ENCODE assay signal across 30 mouse cellular contexts in genomic region chr9:21859606-21860005, GRCm38 (mm10). TPM values are rescaled to one million over a fixed set of nuclear protein-coding genes. Genes with fewer than 3 reads are reported as not detected.
DNase-seq lines count a peak whose midpoint lies in the region; ATAC-seq and TF ChIP-seq lines count a peak whose summit lies in the region.
"Had no signal": no experiment of that assay in that cellular context is flagged by ENCODE, and none has a peak within 500 bp of the region (broad histone marks: within the 10 kb centered on the region; RNA-seq: fewer than 3 reads in every experiment).

No protein-coding gene starts in this region.

- TF ChIP-seq CTCF in liver, postnatal 0 days (IDR thresholded peaks at IDR 0.05; ENCODE audit: low read depth) = no peak
- TF ChIP-seq CTCF in E14TG2a.4 (conservative IDR thresholded peaks at IDR 0.05; ENCODE audit: low read length) = no peak
- TF ChIP-seq CTCF in small intestine, adult 2 months (IDR thresholded peaks at IDR 0.05; ENCODE audit: extremely low read depth, insufficient read length, insufficient replicate concordance, low read depth, low read length) = no peak

- no peak overlapping the region for H3K4me3 ChIP-seq in liver, postnatal 0 days (ENCODE audit: low read depth, low read length)
- no peak overlapping the region for H3K4me3 ChIP-seq in liver, embryonic 12.5 days
- H3K4me3 ChIP-seq in E14TG2a.4 (replicated peaks; ENCODE audit: low read length) = peak overlapping the region; percentile 54; the same call in 1 of the 2 replicates
- H3K4me3 ChIP-seq in small intestine, adult 2 months (ENCODE audit: low read depth, low read length) = no peak overlapping the region
- H3K4me3 ChIP-seq: embryonic facial prominence, embryonic 13.5 days; erythroblast, embryonic 14.5 days; forebrain, embryonic 12.5 days; heart, embryonic 13.5 days; hindbrain, embryonic 10.5 days; limb, embryonic 12.5 days; midbrain, embryonic 10.5 days; midbrain, embryonic 15.5 days; neural tube, embryonic 15.5 days had no signal

- H3K9me3 ChIP-seq in liver, postnatal 0 days (ENCODE audit: low read length) = peaks cover 4% of the 10 kb centered on the region; the same call in 1 of the 2 replicates
- no peaks in the 10 kb centered on the region; the same call in 1 of the 2 replicates for H3K9me3 ChIP-seq in liver, embryonic 12.5 days (replicated peaks)
- H3K9me3 ChIP-seq in E14TG2a.4 (ENCODE audit: low read length) = peaks cover 14% of the 10 kb centered on the region
- H3K9me3 ChIP-seq: limb, embryonic 12.5 days; midbrain, embryonic 15.5 days; neural tube, embryonic 15.5 days had no signal

- 0 out of 2 replicates have a peak, but pooled peaks have one; percentile 15 for ATAC-seq in liver, postnatal 0 days
- ATAC-seq in liver, embryonic 12.5 days = no peak
- ATAC-seq: forebrain, postnatal 0 days; hindbrain, embryonic 16.5 days; midbrain, embryonic 15.5 days had no signal

- H3K27ac ChIP-seq in liver, postnatal 0 days (ENCODE audit: low read depth) = 0 out of 2 replicates have a peak overlapping the region, but pooled peaks have one; percentile 11
- no peak overlapping the region for H3K27ac ChIP-seq in liver, embryonic 12.5 days
- H3K27ac ChIP-seq in small intestine, adult 2 months (ENCODE audit: insufficient read depth, low read depth, low read length) = peak overlapping the region; percentile 47
- H3K27ac ChIP-seq: embryonic facial prominence, embryonic 13.5 days; forebrain, embryonic 12.5 days; hindbrain, embryonic 10.5 days; kidney, postnatal 0 days; limb, embryonic 12.5 days; macrophage; midbrain, embryonic 10.5 days; midbrain, embryonic 15.5 days; neural tube, embryonic 15.5 days had no signal

- no peaks in the 10 kb centered on the region for H3K4me1 ChIP-seq in liver, postnatal 0 days (ENCODE audit: insufficient read depth)
- H3K4me1 ChIP-seq in liver, embryonic 12.5 days = no peaks in the 10 kb centered on the region
- H3K4me1 ChIP-seq in E14TG2a.4 (replicated peaks; ENCODE audit: low read depth, low read length) = peaks cover 59% of the 10 kb centered on the region
- H3K4me1 ChIP-seq in small intestine, adult 2 months (ENCODE audit: control insufficient read depth, insufficient read depth, insufficient read length, low read length) = peaks cover 11% of the 10 kb centered on the region; the same call in 1 of the 2 replicates
- H3K4me1 ChIP-seq: embryonic facial prominence, embryonic 13.5 days; forebrain, embryonic 12.5 days; hindbrain, embryonic 10.5 days; midbrain, embryonic 15.5 days; neural tube, embryonic 15.5 days had no signal

- 66% methylated on average over 3 of the region's 3 CpGs for WGBS in liver, postnatal 0 days (ENCODE audit: insufficient replicate concordance)
- WGBS in liver, embryonic 12.5 days (ENCODE audit: insufficient replicate concordance) = 62% methylated on average over 3 of the region's 3 CpGs
- 43% methylated on average over 3 of the region's 3 CpGs for WGBS in small intestine, adult 2 months

- TF ChIP-seq EP300 in liver, postnatal 0 days (IDR thresholded peaks at IDR 0.05; ENCODE audit: low read depth) = no peak

- TF ChIP-seq POLR2A in small intestine, adult 2 months (IDR thresholded peaks at IDR 0.05; ENCODE audit: low read depth, low read length) = no peak

- no peak overlapping the region for H3K9ac ChIP-seq in liver, postnatal 0 days (replicated peaks)
- no peak overlapping the region for H3K9ac ChIP-seq in liver, embryonic 12.5 days
- H3K9ac ChIP-seq: embryonic facial prominence, embryonic 13.5 days; forebrain, embryonic 12.5 days; forebrain, postnatal 0 days; heart, embryonic 13.5 days; limb, embryonic 12.5 days; midbrain, embryonic 15.5 days; neural tube, embryonic 15.5 days had no signal

- H3K36me3 ChIP-seq in liver, postnatal 0 days (replicated peaks; ENCODE audit: insufficient read depth, low read length) = no peaks in the 10 kb centered on the region
- no peaks in the 10 kb centered on the region for H3K36me3 ChIP-seq in liver, embryonic 12.5 days
- no peaks in the 10 kb centered on the region for H3K36me3 ChIP-seq in E14TG2a.4 (ENCODE audit: insufficient read depth, low read length)
- no peaks in the 10 kb centered on the region for H3K36me3 ChIP-seq in small intestine, adult 2 months (ENCODE audit: control insufficient read depth, insufficient read depth, low read length)
- H3K36me3 ChIP-seq: embryonic facial prominence, embryonic 13.5 days; forebrain, embryonic 12.5 days; heart, embryonic 13.5 days; hindbrain, embryonic 10.5 days; limb, embryonic 12.5 days; midbrain, embryonic 10.5 days; midbrain, embryonic 15.5 days; neural tube, embryonic 15.5 days had no signal

- H3K27me3 ChIP-seq in liver, postnatal 0 days (ENCODE audit: insufficient read depth, low read length) = no peaks in the 10 kb centered on the region
- H3K27me3 ChIP-seq in liver, embryonic 12.5 days (replicated peaks) = no peaks in the 10 kb centered on the region
- no peaks in the 10 kb centered on the region for H3K27me3 ChIP-seq in E14TG2a.4 (ENCODE audit: insufficient read depth, low read length)
- no peaks in the 10 kb centered on the region for H3K27me3 ChIP-seq in small intestine, adult 2 months (ENCODE audit: control insufficient read depth, insufficient read depth, low read length)
- H3K27me3 ChIP-seq: embryonic facial prominence, embryonic 13.5 days; heart, embryonic 13.5 days; limb, embryonic 12.5 days; midbrain, embryonic 15.5 days; neural tube, embryonic 15.5 days had no signal

- no peak for DNase-seq in liver, postnatal 0 days
- DNase-seq in R1 (ENCODE audit: low read depth, low spot score) = peak; percentile 89
- DNase-seq in urinary bladder, adult 18-20 months (ENCODE audit: low spot score in 2 of 2) = no peak
- no peak for DNase-seq in right cerebral cortex, postnatal 36 days (ENCODE audit: low spot score in 2 of 2)
- DNase-seq: adrenal gland, postnatal 14 days; cerebellum, adult 18-20 months; cerebellum, postnatal 10 days; forebrain, postnatal 0 days; heart, postnatal 14 days; kidney, adult 8-10 months; kidney, postnatal 4 days; retina, postnatal 1 day; right cerebral cortex, postnatal 14 days; spleen, adult 18-20 months; thymus, postnatal 14 days had no signal

- H3K4me2 ChIP-seq in liver, postnatal 0 days (ENCODE audit: low read depth, low read length) = no peak overlapping the region
- no peak overlapping the region for H3K4me2 ChIP-seq in liver, embryonic 12.5 days
- H3K4me2 ChIP-seq: embryonic facial prominence, embryonic 13.5 days; forebrain, embryonic 12.5 days; heart, embryonic 13.5 days; limb, embryonic 12.5 days; midbrain, embryonic 15.5 days; neural tube, embryonic 15.5 days had no signal

RNA-seq across cellular contexts. Expression of gene Dock6, which starts 7.2 kb away (rescaled TPM):
- 3.6 and 4.1 TPM in 2 replicates for polyA plus RNA-seq in liver, postnatal 0 days (2015; fragmentation: Nextera tagmentation; extraction: Ambion mirVana)
- polyA plus RNA-seq in liver, embryonic 12.5 days (2016; fragmentation: Nextera tagmentation; extraction: Ambion mirVana) = 8.4 and 8.7 TPM in 2 replicates
- polyA plus RNA-seq in small intestine, adult 2 months (2012; rRNA removed) = 36.4 and 73.5 TPM in 2 replicates

RNA-seq across cellular contexts. Expression of gene Angptl8, which starts 24.3 kb away (rescaled TPM):
- polyA plus RNA-seq in liver, postnatal 0 days (2015; fragmentation: Nextera tagmentation; extraction: Ambion mirVana) = 74.6 and 75.7 TPM in 2 replicates
- polyA plus RNA-seq in liver, embryonic 12.5 days (2016; fragmentation: Nextera tagmentation; extraction: Ambion mirVana) = 13.4 and 14.1 TPM in 2 replicates
- 10.2 and 12.3 TPM in 2 replicates for polyA plus RNA-seq in small intestine, adult 2 months (2012; rRNA removed)
- polyA plus RNA-seq: macrophage had no signal

RNA-seq across cellular contexts. Expression of gene Rab3d, which starts 58.4 kb away (rescaled TPM):
- 9.3 and 9.9 TPM in 2 replicates for polyA plus RNA-seq in liver, postnatal 0 days (2015; fragmentation: Nextera tagmentation; extraction: Ambion mirVana)
- polyA plus RNA-seq in liver, embryonic 12.5 days (2016; fragmentation: Nextera tagmentation; extraction: Ambion mirVana) = 6.5 TPM in 2 replicates
- 48.9 and 86.7 TPM in 2 replicates for polyA plus RNA-seq in small intestine, adult 2 months (2012; rRNA removed)
